Mouse (Mus musculus) thymus, postnatal 0 days (tissue): ENCODE results near the gene Smc4. TPM values are rescaled to one million over a fixed set of nuclear protein-coding genes. Genes with fewer than 3 reads are reported as not detected.

ENCODE experiments used
- microRNA counts: library from miRNA; unstranded; fragments of <30 nt; microRNA quantifications from one replicate; lab custom pipeline; 2015
- microRNA-seq: library from miRNA; unstranded; fragments of <30 nt; microRNA quantifications from one replicate; pipeline ENCODE4, GENCODE M21; 2016; ENCODE audit warnings: borderline number of aligned reads
- polyA plus RNA-seq: library from polyadenylated mRNA; unstranded; fragments of >200 nt; fragmentation: Nextera tagmentation; extraction: Ambion mirVana; gene quantifications from 2 replicates; pipeline ENCODE4 v1.2.1, GENCODE M21; 2015

The Smc4 gene
- polyA plus RNA-seq, 1 experiment from 2014 or later = 397 TPM

MicroRNA genes within 50 kb of the gene (microRNA counts, 519-probe panel; counts per million panel counts)
- microRNA mmu-miR-15b (lab: Ali Mortazavi, UCI) = 9,139 counts per million, percentile 99 among the panel's probes with 10 or more counts

Small RNAs within 50 kb of the gene (microRNA-seq; reads per million reads assigned to microRNA genes)
- gene Mir15b (20,822 reads per million, percentile 97 among the genes with 10 or more reads in this experiment), gene Mir16-2 (3,548 reads per million, percentile 83 among the genes with 10 or more reads in this experiment)

Other genes with a start within 250 kb of the Smc4 start
- 0.94 and 1.0 TPM in 2 replicates for gene 1110032F04Rik, start 135.2 kb upstream of the Smc4 start, polyA plus RNA-seq
- gene Ift80, start 168 bp upstream of the Smc4 start, polyA plus RNA-seq = 20.4 and 21.8 TPM in 2 replicates
- 110 and 125 TPM in 2 replicates for gene Trim59, start 40.0 kb downstream of the Smc4 start, polyA plus RNA-seq
- gene Kpna4, start 122.4 kb downstream of the Smc4 start, polyA plus RNA-seq = 40.2 and 44.5 TPM in 2 replicates
- 0.12 TPM in 1 of 2 replicates, not detected in the other for gene Arl14, start 217.7 kb downstream of the Smc4 start, polyA plus RNA-seq